Mouse (Mus musculus): ENCODE measurements at regions not wholly inside any gene's neighbourhood (a gene's known extent, or its start where the extent isn't known, plus 50 kb on each side); places are given as distances from the start of the nearest gene placed in this dataset.

GRCm38 (mm10) chr13:107766397-107767261 is 277.6 kb upstream of the Smim15 start:
- no peak for TF ChIP-seq CTCF (IDR thresholded peaks at IDR 0.05; ENCODE audit: extremely low read depth, insufficient read depth, low read length)
- TF ChIP-seq POLR2A (IDR thresholded peaks at IDR 0.05; ENCODE audit: extremely low read depth, insufficient read depth, low read length): no peak

All from cortical plate, adult 2 months (tissue).